Mouse (Mus musculus): ENCODE measurements around the gene Ern2. TPM values are rescaled to one million over a fixed set of nuclear protein-coding genes. Genes with fewer than 3 reads are reported as not detected.

Gene Ern2
- polyA plus RNA-seq, 1 experiment from 2014 or later = 0.10 TPM

DNA sequence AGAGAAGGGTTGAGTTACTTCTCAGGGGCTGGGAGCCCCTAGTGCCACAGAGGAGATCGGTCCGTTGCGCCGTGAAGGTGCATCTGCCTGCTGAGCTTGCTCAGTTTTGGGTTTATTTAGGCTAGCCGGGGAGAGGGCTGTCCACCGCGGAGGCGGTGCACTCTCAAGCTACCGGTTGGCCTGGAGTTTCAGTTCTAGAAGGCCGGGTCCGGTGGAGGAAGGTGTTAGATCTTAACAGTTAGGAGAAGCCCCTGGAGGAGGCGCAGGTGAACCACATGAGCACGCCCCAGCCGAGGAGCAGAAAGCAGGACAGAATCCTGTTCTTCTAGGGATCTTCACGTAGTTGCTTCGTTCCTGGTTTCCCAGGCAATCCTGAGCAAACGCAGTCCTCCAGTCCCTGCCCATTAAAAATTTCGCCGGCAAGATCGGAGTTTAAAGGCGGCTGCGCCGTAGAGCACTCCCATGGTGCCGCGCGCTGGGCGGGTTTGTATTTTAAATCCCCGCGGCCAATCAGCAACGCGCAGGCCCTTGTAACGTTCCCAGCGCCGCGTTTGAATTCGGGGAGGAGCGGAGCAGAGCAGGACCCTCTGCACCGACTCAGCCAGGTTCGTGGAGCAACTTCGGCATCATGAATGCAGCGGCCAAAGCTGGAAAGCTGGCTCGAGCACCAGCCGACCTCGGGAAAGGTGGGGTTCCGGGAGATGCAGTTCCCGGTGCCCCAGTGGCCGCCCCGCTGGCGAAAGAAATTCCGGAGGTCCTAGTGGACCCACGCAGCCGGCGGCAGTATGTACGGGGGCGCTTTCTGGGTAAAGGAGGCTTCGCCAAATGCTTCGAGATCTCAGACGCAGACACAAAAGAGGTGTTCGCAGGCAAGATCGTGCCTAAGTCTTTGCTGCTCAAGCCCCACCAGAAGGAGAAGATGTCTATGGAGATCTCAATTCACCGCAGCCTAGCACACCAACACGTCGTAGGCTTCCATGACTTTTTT is 26.8 kb downstream of the Ern2 start, which contains the start of gene Plk1:
TSS of gene Plk1 (plus strand) at position 525 of the 988 bp plus-strand sequence.
- peak; percentile 86 for DNase-seq (ENCODE audit: low spot score)

GRCm38 (mm10) chr7:122158488-122158887 is 27.5 kb downstream of the Ern2 start:
- no peak for DNase-seq (ENCODE audit: low spot score)

DNA sequence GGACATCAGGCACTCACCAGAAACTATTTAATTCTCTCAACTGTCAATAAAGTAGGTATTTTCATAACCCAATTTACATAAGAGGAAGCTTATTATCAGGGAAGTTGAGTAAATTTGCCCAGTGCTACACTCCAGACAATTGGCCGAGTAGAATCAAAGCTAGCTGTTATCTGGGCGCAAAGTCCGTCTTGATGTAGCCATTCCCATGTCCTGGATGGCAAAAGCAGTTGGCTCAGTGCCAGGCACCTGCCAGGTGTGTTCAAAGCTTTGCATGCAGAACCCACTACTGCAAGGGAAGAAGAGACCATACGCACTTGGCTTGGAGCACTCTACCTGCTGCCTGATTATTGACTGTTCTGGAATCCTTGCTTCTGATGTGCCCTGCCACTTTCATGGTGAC is 33.5 kb downstream of the Ern2 start:
- DNase-seq (ENCODE audit: low spot score) = no peak

DNA sequence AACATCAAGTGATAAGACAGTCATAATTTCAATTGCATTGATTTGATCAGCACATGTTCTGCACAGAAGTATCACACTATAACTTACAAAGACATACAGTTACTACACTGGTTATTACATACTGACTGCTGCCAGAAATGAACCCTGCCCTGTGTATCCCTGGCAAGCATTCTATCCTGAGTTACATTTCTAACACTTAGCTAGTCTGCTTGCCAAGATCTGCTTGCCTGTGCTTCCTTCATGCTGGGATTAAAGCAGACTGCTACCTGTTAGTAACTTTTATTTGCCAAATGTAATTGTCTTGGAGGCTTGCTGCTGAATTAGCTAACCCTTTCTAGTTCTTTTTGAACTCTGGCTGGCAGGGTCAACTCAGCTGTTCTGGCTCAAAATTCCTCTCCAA is 45.0 kb downstream of the Ern2 start:
- no peak for DNase-seq (ENCODE audit: low spot score)

DNA sequence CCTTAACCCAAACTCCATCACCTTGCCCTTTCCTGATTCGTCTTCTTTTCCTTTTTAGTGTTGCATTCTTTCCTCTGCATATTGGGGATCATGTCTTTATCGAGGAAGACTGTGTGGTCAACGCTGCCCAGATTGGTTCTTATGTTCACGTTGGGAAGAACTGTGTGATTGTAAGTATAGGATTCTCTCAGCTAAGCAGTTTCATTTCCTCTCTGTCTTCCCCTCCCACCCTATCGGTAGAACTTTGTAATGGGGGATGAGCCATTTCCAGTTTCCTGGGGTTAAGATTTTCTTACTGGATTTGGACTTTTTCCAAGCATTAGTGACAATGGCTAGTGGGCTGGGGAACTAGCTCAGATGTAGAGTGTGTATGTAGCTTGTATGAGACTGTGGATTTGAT is 47.8 kb downstream of the Ern2 start:
- DNase-seq (ENCODE audit: low spot score) = no peak

DNA sequence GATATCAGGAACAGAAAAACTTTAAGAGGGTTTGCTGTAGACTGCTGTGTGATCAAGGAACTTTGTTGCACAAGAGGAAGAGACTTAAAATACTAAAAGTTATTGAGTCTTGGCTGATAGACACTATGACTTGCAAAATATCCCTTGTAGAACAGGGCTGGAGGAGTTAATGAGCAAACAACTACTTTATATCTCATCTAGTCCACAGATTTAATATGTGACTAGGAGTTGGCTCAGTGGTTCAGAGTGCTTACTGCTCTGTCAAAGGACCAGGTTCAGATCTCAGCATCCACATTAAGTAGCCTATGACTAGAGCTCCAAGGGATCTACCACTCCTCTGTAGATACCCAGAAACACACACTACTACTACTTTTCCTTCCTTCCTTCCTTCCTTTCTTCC is 48.9 kb downstream of the Ern2 start:
- DNase-seq (ENCODE audit: low spot score) = no peak

DNA sequence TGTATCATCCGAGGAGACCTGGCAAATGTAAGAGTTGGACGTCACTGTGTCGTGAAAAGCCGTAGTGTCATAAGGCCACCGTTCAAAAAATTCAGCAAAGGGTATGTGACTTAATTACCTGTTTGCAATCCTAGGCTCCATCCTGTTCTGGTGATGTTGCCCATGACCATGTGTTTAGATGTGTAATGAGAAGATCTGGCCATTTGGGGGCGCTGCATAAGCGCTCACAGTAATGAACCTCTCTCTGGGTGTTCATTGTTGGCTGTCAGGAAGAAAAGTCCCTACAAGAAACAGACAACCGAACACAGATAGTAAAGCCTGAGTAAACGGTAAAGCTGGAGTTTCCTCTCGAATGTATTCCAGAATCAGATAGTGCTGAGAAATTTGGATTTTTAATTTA is 50.9 kb downstream of the Ern2 start:
- DNase-seq (ENCODE audit: low spot score) = peak; percentile 25

DNA sequence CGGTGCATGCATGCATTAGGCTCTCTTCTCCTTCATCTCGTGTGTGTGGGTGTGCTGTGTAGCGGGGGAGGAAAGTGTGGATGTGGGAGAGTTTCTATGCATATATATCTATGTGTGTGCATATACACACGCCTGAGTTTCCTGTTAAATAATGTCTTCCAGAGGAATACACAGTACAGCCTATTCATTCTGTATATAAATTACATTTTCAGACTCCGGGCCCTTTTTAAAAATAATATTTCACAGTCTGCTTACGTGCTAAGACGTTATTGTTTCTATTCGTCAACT is 52.7 kb downstream of the Ern2 start:
- no peak for DNase-seq (ENCODE audit: low spot score)

DNA sequence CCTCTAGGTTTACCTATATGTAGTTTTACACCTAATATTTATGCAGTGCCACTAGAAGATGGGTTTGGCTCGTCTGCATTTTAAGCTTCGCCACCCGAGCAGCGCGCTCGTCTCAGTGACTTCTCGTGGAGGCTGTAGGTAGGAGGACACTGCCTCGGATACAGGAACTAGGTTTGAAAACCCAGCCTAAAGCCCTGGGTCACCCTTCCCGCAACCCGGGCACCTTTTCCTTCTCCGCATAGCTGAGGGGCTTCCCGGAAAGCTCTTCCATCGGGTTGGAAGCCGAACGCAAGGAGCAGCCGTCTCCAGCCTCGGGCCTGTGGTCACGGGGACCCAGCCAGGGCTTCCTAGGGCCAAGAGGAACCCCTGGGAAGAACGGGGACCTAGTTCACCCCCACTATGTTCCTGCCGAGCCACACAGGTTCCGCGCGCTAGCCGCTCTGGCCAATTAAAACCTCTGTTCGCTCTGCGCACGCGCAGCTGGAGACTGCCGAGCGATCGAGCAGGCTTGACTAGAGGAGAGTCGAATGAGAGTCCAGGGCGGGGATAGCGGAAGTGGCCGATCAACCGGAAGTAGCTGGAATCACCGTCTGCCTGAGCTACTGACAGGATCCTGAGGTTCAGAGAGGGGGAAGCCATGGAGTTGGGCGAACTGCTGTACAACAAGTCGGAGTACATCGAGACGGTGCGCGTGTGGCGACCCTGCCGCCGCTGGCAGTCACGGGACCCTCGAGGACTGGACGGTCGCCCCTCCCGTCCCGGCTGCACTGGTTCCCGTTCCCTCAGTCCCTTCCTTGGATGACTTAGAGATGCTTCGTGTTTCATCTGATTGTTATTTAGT is 53.3 kb downstream of the Ern2 start, which contains the start of the genes Palb2 and Dctn5:
TSS of gene Palb2 (minus strand) at position 489 of the 841 bp plus-strand sequence.
TSS of gene Dctn5 (plus strand) at position 545 of the 841 bp plus-strand sequence.
- DNase-seq (ENCODE audit: low spot score) = peak; percentile 99

- no peak for DNase-seq (ENCODE audit: low spot score)
Observed at GRCm38 (mm10) chr7:122131834-122132233, 54.2 kb downstream of the Ern2 start.

DNA sequence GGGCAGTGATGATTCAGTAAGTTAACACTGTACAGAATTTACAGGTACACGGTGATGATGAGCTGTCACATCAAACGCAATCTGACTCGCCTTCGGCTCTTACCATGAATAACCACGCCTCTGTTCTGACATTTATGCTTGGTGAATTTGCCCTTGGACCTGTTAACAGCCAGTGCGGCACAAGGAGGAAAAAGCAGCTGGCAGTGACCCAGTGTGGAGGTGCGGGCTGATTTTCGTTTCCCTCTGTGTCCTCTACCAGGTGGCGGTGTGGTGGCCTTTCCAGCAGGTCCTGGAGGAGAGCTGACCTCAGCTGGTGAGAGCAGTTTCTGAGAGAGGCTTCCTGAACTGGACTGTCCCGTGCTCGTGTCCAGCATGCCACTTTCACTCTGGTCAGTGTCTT is 59.1 kb downstream of the Ern2 start:
- no peak for DNase-seq (ENCODE audit: low spot score)

GRCm38 (mm10) chr7:122125636-122126035 is 60.4 kb downstream of the Ern2 start:
- no peak for DNase-seq (ENCODE audit: low spot score)

- DNase-seq (ENCODE audit: low spot score) = no peak
Observed at GRCm38 (mm10) chr7:122123518-122123917, 62.5 kb downstream of the Ern2 start.

Other genes starting within 250 kb of the Ern2 start
- gene Cog7, start 204.5 kb downstream of the Ern2 start, polyA plus RNA-seq (2015; fragmentation: Nextera tagmentation; extraction: Ambion mirVana) = 5.5 and 10.9 TPM in 2 replicates
- gene Gga2, start 165.0 kb downstream of the Ern2 start, polyA plus RNA-seq (2015; fragmentation: Nextera tagmentation; extraction: Ambion mirVana) = 27.0 and 27.9 TPM in 2 replicates
- gene Ubfd1, start 119.0 kb downstream of the Ern2 start, polyA plus RNA-seq (2015; fragmentation: Nextera tagmentation; extraction: Ambion mirVana) = 37.5 and 39.5 TPM in 2 replicates
- gene Ears2, start 118.9 kb downstream of the Ern2 start, polyA plus RNA-seq (2015; fragmentation: Nextera tagmentation; extraction: Ambion mirVana) = 8.9 and 9.2 TPM in 2 replicates
- gene Ndufab1, start 84.3 kb downstream of the Ern2 start, polyA plus RNA-seq (2015; fragmentation: Nextera tagmentation; extraction: Ambion mirVana) = 641 and 688 TPM in 2 replicates
- gene Palb2, start 53.2 kb downstream of the Ern2 start, polyA plus RNA-seq (2015; fragmentation: Nextera tagmentation; extraction: Ambion mirVana) = 16.5 and 16.9 TPM in 2 replicates
- gene Dctn5, start 53.2 kb downstream of the Ern2 start, polyA plus RNA-seq (2015; fragmentation: Nextera tagmentation; extraction: Ambion mirVana) = 108 TPM in 2 replicates
- gene Plk1, start 26.8 kb downstream of the Ern2 start, polyA plus RNA-seq (2015; fragmentation: Nextera tagmentation; extraction: Ambion mirVana) = 125 and 129 TPM in 2 replicates
- gene Chp2, start 33.3 kb upstream of the Ern2 start, polyA plus RNA-seq (2015; fragmentation: Nextera tagmentation; extraction: Ambion mirVana) = 0.64 and 0.75 TPM in 2 replicates
- gene Prkcb, start 102.5 kb upstream of the Ern2 start, polyA plus RNA-seq (2015; fragmentation: Nextera tagmentation; extraction: Ambion mirVana) = 151 and 206 TPM in 2 replicates